Mouse (Mus musculus) bone marrow, adult 2 months (tissue): Measurements from ENCODE around the gene Etv6.

Experiments
- CTCF ChIP-seq: fragments of 200-500 bp; IDR thresholded peaks from 2 replicates; pipeline ENCODE4 v1.5.1; 2011; ENCODE audit warnings: low read length, control low read depth; ENCODE audit not compliant: control insufficient read depth, insufficient read depth
- POLR2A ChIP-seq: fragments of 200-500 bp; IDR thresholded peaks from 2 replicates; pipeline ENCODE4 v1.6.1; 2011; ENCODE audit warnings: low read depth, mild to moderate bottlenecking, control low read depth, low read length, borderline replicate concordance; ENCODE audit not compliant: control insufficient read depth

DNA sequence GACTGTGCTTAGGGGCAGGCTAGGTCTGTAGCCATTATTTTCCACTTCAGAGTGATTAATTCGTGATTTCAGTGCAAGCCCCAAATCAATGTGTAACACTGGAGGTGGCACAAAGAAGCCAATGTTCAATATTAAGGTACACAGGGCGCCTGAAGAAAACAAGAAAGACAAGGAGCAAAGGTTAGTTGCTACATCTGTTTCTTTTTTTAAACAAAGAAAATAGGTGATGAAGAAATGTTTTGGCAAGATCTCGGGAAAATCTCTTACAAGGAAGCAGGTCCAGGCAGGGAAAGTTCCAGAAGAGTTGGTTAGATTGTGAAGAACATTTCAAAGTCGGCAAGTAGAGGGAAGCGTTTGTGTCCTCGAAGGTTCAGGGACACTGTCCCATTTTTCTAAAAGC is 39.5 kb downstream of the Etv6 start:
- TF ChIP-seq POLR2A (no peak), CTCF (no peak)
